Mouse (Mus musculus): Measurements from ENCODE around the gene Dlx2. TPM values are rescaled to one million over a fixed set of nuclear protein-coding genes. Genes with fewer than 3 reads are reported as not detected.

Gene Dlx2
- polyA plus RNA-seq, 1 experiment from 2014 or later = 44.8 TPM

- ATAC-seq = no peak
- peaks cover 10% of the 10 kb centered on the region; the same call in 1 of the 2 replicates for H3K4me1 ChIP-seq (ENCODE audit: control insufficient read depth, insufficient read depth, low read length)
- H3K36me3 ChIP-seq (ENCODE audit: control insufficient read depth, insufficient read depth, low read length) = no peaks in the 10 kb centered on the region
- H3K9me3 ChIP-seq (replicated peaks; ENCODE audit: control insufficient read depth, low read length) = no peaks in the 10 kb centered on the region
- peak overlapping the region; percentile 97 for H3K27ac ChIP-seq (ENCODE audit: low read depth, low read length)
- H3K27me3 ChIP-seq (replicated peaks; ENCODE audit: control insufficient read depth, insufficient read depth, low read length) = peaks cover 60% of the 10 kb centered on the region
- H3K4me3 ChIP-seq (ENCODE audit: low read depth, low read length) = peak overlapping the region; percentile 52
- H3K9ac ChIP-seq (ENCODE audit: low read length) = peak overlapping the region; percentile 88
- H3K4me2 ChIP-seq (ENCODE audit: low read length) = peak overlapping the region; percentile 75
- 0% methylated on average over 12 of the region's 12 CpGs for WGBS
- no peak for DNase-seq (ENCODE audit: low spot score)
Measured at GRCm38 (mm10) chr2:71531124-71531590, 15.4 kb downstream of the Dlx2 start.

GRCm38 (mm10) chr2:71530391-71531123 lies 16.0 kb downstream of the Dlx2 start:
- WGBS = under 1% methylated on average over 34 of the region's 34 CpGs
- Histone ChIP-seq H3K4me1 (ENCODE audit: control insufficient read depth, insufficient read depth, low read length) (peaks cover 10% of the 10 kb centered on the region; the same call in 1 of the 2 replicates), H3K9ac (ENCODE audit: low read length) (peak overlapping the region; percentile 88), H3K27ac (ENCODE audit: low read depth, low read length) (peak overlapping the region; percentile 97), H3K9me3 (replicated peaks; ENCODE audit: control insufficient read depth, low read length) (no peaks in the 10 kb centered on the region), H3K4me3 (ENCODE audit: low read depth, low read length) (peak overlapping the region; percentile 52), H3K27me3 (replicated peaks; ENCODE audit: control insufficient read depth, insufficient read depth, low read length) (peaks cover 66% of the 10 kb centered on the region), H3K4me2 (ENCODE audit: low read length) (peak overlapping the region; percentile 75), H3K36me3 (ENCODE audit: control insufficient read depth, insufficient read depth, low read length) (no peaks in the 10 kb centered on the region)
- peak; percentile 74 for DNase-seq (ENCODE audit: low spot score)
- no peak for ATAC-seq

- peaks cover 67% of the 10 kb centered on the region for H3K27me3 ChIP-seq (replicated peaks; ENCODE audit: control insufficient read depth, insufficient read depth, low read length)
- 0% methylated on average over 60 of the region's 60 CpGs for WGBS
- H3K4me3 ChIP-seq (ENCODE audit: low read depth, low read length) = peak overlapping the region; percentile 52
- no peaks in the 10 kb centered on the region for H3K36me3 ChIP-seq (ENCODE audit: control insufficient read depth, insufficient read depth, low read length)
- ATAC-seq = peak; percentile 79
- H3K9ac ChIP-seq (ENCODE audit: low read length) = peak overlapping the region; percentile 88
- peaks cover 10% of the 10 kb centered on the region; the same call in 1 of the 2 replicates for H3K4me1 ChIP-seq (ENCODE audit: control insufficient read depth, insufficient read depth, low read length)
- H3K4me2 ChIP-seq (ENCODE audit: low read length) = peak overlapping the region; percentile 75
- H3K27ac ChIP-seq (ENCODE audit: low read depth, low read length) = peak overlapping the region; percentile 97
- peak; percentile 97 for DNase-seq (ENCODE audit: low spot score)
- no peaks in the 10 kb centered on the region for H3K9me3 ChIP-seq (replicated peaks; ENCODE audit: control insufficient read depth, low read length)
Measured at GRCm38 (mm10) chr2:71529511-71530351, 16.8 kb downstream of the Dlx2 start.

GRCm38 (mm10) chr2:71528714-71529510 lies 17.6 kb downstream of the Dlx2 start:
- peak overlapping the region; percentile 75 for H3K4me2 ChIP-seq (ENCODE audit: low read length)
- H3K9ac ChIP-seq (ENCODE audit: low read length) = peak overlapping the region; percentile 88
- H3K27me3 ChIP-seq (replicated peaks; ENCODE audit: control insufficient read depth, insufficient read depth, low read length) = peaks cover 61% of the 10 kb centered on the region
- H3K4me1 ChIP-seq (ENCODE audit: control insufficient read depth, insufficient read depth, low read length) = peaks cover 10% of the 10 kb centered on the region; the same call in 1 of the 2 replicates
- ATAC-seq (peak; percentile 33), DNase-seq (ENCODE audit: low spot score) (peak; percentile 62)
- no peaks in the 10 kb centered on the region for H3K9me3 ChIP-seq (replicated peaks; ENCODE audit: control insufficient read depth, low read length)
- under 1% methylated on average over 55 of the region's 57 CpGs for WGBS
- peak overlapping the region; percentile 97 for H3K27ac ChIP-seq (ENCODE audit: low read depth, low read length)
- peak overlapping the region; percentile 52 for H3K4me3 ChIP-seq (ENCODE audit: low read depth, low read length)
- H3K36me3 ChIP-seq (ENCODE audit: control insufficient read depth, insufficient read depth, low read length) = no peaks in the 10 kb centered on the region

- Histone ChIP-seq H3K36me3 (ENCODE audit: control insufficient read depth, insufficient read depth, low read length) (no peaks in the 10 kb centered on the region), H3K9ac (ENCODE audit: low read length) (peak within 1 kb of the TSS; percentile 88), H3K4me3 (ENCODE audit: low read depth, low read length) (peak within 1 kb of the TSS; percentile 52), H3K4me2 (ENCODE audit: low read length) (peak within 1 kb of the TSS; percentile 75), H3K9me3 (replicated peaks; ENCODE audit: control insufficient read depth, low read length) (no peaks in the 10 kb centered on the region), H3K27ac (ENCODE audit: low read depth, low read length) (peak within 1 kb of the TSS; percentile 97), H3K27me3 (replicated peaks; ENCODE audit: control insufficient read depth, insufficient read depth, low read length) (peaks cover 66% of the 10 kb centered on the region), H3K4me1 (ENCODE audit: control insufficient read depth, insufficient read depth, low read length) (peaks cover 15% of the 10 kb centered on the region; the same call in 1 of the 2 replicates)
- DNase-seq (ENCODE audit: low spot score) = peak; percentile 89
- under 1% methylated on average over 26 of the region's 26 CpGs for WGBS
- peak; percentile 63 for ATAC-seq
Measured at GRCm38 (mm10) chr2:71528014-71528713, 18.4 kb downstream of the Dlx2 start, which contains the start of gene Dlx1. Dlx1 (plus strand) TSS chr2:71528113.

- Histone ChIP-seq H3K27ac (ENCODE audit: low read depth, low read length) (peak overlapping the region; percentile 87), H3K27me3 (replicated peaks; ENCODE audit: control insufficient read depth, insufficient read depth, low read length) (peaks cover 70% of the 10 kb centered on the region), H3K4me3 (ENCODE audit: low read depth, low read length) (peak overlapping the region; percentile 52), H3K4me2 (ENCODE audit: low read length) (peak overlapping the region; percentile 75), H3K4me1 (ENCODE audit: control insufficient read depth, insufficient read depth, low read length) (peaks cover 15% of the 10 kb centered on the region; the same call in 1 of the 2 replicates), H3K9me3 (replicated peaks; ENCODE audit: control insufficient read depth, low read length) (no peaks in the 10 kb centered on the region), H3K36me3 (ENCODE audit: control insufficient read depth, insufficient read depth, low read length) (no peaks in the 10 kb centered on the region), H3K9ac (ENCODE audit: low read length) (peak overlapping the region; percentile 59)
- ATAC-seq (no peak), DNase-seq (ENCODE audit: low spot score) (peak; percentile 25)
- WGBS = 4% methylated on average over 24 of the region's 24 CpGs
Measured at GRCm38 (mm10) chr2:71527323-71528013, 19.1 kb downstream of the Dlx2 start.

GRCm38 (mm10) chr2:71526595-71527322 lies 19.8 kb downstream of the Dlx2 start:
- Histone ChIP-seq H3K27ac (ENCODE audit: low read depth, low read length) (peak overlapping the region; percentile 87), H3K27me3 (replicated peaks; ENCODE audit: control insufficient read depth, insufficient read depth, low read length) (peaks cover 64% of the 10 kb centered on the region), H3K4me3 (ENCODE audit: low read depth, low read length) (peak overlapping the region; percentile 52), H3K36me3 (ENCODE audit: control insufficient read depth, insufficient read depth, low read length) (no peaks in the 10 kb centered on the region), H3K4me1 (ENCODE audit: control insufficient read depth, insufficient read depth, low read length) (peaks cover 15% of the 10 kb centered on the region; the same call in 1 of the 2 replicates), H3K4me2 (ENCODE audit: low read length) (peak overlapping the region; percentile 75), H3K9ac (ENCODE audit: low read length) (peak overlapping the region; percentile 59), H3K9me3 (replicated peaks; ENCODE audit: control insufficient read depth, low read length) (no peaks in the 10 kb centered on the region)
- no peak for ATAC-seq
- WGBS = 10% methylated on average over 10 of the region's 10 CpGs
- no peak for DNase-seq (ENCODE audit: low spot score)

Measured in forebrain, embryonic 14.5 days (tissue).